21 mouse cellular contexts compared by ENCODE assay signal in the genomic region with DNA sequence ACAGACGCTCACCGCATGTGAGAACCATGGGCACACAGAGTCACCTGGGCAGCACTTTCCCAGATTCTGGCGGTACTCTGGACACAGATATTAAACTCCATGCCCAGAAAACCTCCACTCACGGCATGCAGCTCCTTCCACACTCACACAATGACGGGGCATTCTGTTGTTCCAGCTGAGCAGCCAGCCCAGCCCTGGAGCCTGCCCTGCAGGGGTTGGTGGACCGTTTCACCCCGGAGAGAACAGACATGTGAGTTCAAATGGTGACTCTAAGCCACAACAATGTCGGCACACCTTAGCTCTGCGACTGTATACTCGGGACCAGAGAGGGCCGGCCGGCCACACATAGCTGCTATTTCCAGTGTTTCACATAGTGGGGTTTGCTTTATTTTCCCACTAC.
DNase-seq lines count a peak whose midpoint lies in the region; ATAC-seq and TF ChIP-seq lines count a peak whose summit lies in the region.
"Had no signal": no experiment of that assay in that cellular context is flagged by ENCODE, and none has a peak within 500 bp of the region (broad histone marks: within the 10 kb centered on the region; RNA-seq: fewer than 3 reads in every experiment).

No protein-coding gene starts in this region.

- no peaks in the 10 kb centered on the region for H3K36me3 ChIP-seq in heart, embryonic 11.5 days (ENCODE audit: control insufficient read depth, insufficient read depth, low read length)
- no peaks in the 10 kb centered on the region for H3K36me3 ChIP-seq in kidney, postnatal 0 days (ENCODE audit: insufficient read depth, low read length)
- H3K36me3 ChIP-seq in midbrain, embryonic 16.5 days (ENCODE audit: control insufficient read depth, insufficient read depth, low read length): no peaks in the 10 kb centered on the region
- H3K36me3 ChIP-seq: embryonic facial prominence, embryonic 12.5 days; hindbrain, embryonic 10.5 days; liver, embryonic 12.5 days had no signal

- no peak overlapping the region for H3K4me2 ChIP-seq in heart, embryonic 11.5 days
- H3K4me2 ChIP-seq in kidney, postnatal 0 days (ENCODE audit: low read length): no peak overlapping the region
- H3K4me2 ChIP-seq in midbrain, embryonic 16.5 days (ENCODE audit: low read length): no peak overlapping the region
- H3K4me2 ChIP-seq: embryonic facial prominence, embryonic 12.5 days; forebrain, embryonic 13.5 days; liver, embryonic 12.5 days; lung, embryonic 14.5 days had no signal

- H3K27me3 ChIP-seq in heart, embryonic 11.5 days (ENCODE audit: control insufficient read depth, insufficient read depth, low read length): no peaks in the 10 kb centered on the region
- no peaks in the 10 kb centered on the region; the same call in 1 of the 2 replicates for H3K27me3 ChIP-seq in kidney, postnatal 0 days (ENCODE audit: insufficient read depth, low read length)
- H3K27me3 ChIP-seq in midbrain, embryonic 16.5 days (ENCODE audit: control insufficient read depth, insufficient read depth, low read depth, low read length): no peaks in the 10 kb centered on the region
- H3K27me3 ChIP-seq: embryonic facial prominence, embryonic 12.5 days had no signal

- no peaks in the 10 kb centered on the region for H3K9me3 ChIP-seq in heart, embryonic 11.5 days (replicated peaks; ENCODE audit: control insufficient read depth, low read length)
- no peaks in the 10 kb centered on the region for H3K9me3 ChIP-seq in kidney, postnatal 0 days (replicated peaks; ENCODE audit: low read length)
- no peaks in the 10 kb centered on the region for H3K9me3 ChIP-seq in midbrain, embryonic 16.5 days (replicated peaks; ENCODE audit: control insufficient read depth, low read length, poor library complexity, severe bottlenecking)
- H3K9me3 ChIP-seq: embryonic facial prominence, embryonic 12.5 days; forebrain, embryonic 13.5 days; hindbrain, embryonic 10.5 days; liver, embryonic 12.5 days had no signal

- H3K4me1 ChIP-seq in heart, embryonic 11.5 days (ENCODE audit: control insufficient read depth, insufficient read depth, low read length): peaks cover 61% of the 10 kb centered on the region
- peaks cover under 1% of the 10 kb centered on the region for H3K4me1 ChIP-seq in kidney, postnatal 0 days (replicated peaks; ENCODE audit: insufficient read depth, low read length)
- peaks cover 2% of the 10 kb centered on the region; the same call in 1 of the 2 replicates for H3K4me1 ChIP-seq in midbrain, embryonic 16.5 days (ENCODE audit: control insufficient read depth, insufficient read depth, low read length)

- peak overlapping the region; percentile 3; the same call in 1 of the 2 replicates for H3K9ac ChIP-seq in heart, embryonic 11.5 days (ENCODE audit: low read depth, low read length)
- H3K9ac ChIP-seq in kidney, postnatal 0 days (ENCODE audit: low read depth, low read length): no peak overlapping the region
- no peak overlapping the region for H3K9ac ChIP-seq in midbrain, embryonic 16.5 days (ENCODE audit: low read depth, low read length)
- H3K9ac ChIP-seq: embryonic facial prominence, embryonic 12.5 days; forebrain, embryonic 13.5 days; liver, embryonic 12.5 days; lung, embryonic 14.5 days had no signal

- peak overlapping the region; percentile 81 for H3K27ac ChIP-seq in heart, embryonic 11.5 days (ENCODE audit: low read depth, low read length)
- no peak overlapping the region for H3K27ac ChIP-seq in kidney, postnatal 0 days
- no peak overlapping the region for H3K27ac ChIP-seq in midbrain, embryonic 16.5 days (ENCODE audit: low read length)
- H3K27ac ChIP-seq: embryonic facial prominence, embryonic 12.5 days; forebrain, embryonic 13.5 days; hindbrain, postnatal 0 days; liver, embryonic 12.5 days had no signal

- no peak for DNase-seq in heart, adult 9 months (ENCODE audit: low spot score in 2 of 2)
- DNase-seq in kidney, adult 11 months: peak; percentile 19
- DNase-seq in kidney, adult 18-20 months: no peak
- DNase-seq in kidney, postnatal 0 days (ENCODE audit: low spot score): no peak
- no peak for DNase-seq in adrenal gland, postnatal 10 days
- DNase-seq: B cell, adult 2 months; cerebellum, adult 9-10 months; gastrocnemius, postnatal 25 days; layer of hippocampus, adult 9-11 months; lung, postnatal 36 days; thymus, adult 2 months had no signal

- WGBS in heart, embryonic 11.5 days (ENCODE audit: insufficient replicate concordance): 75% methylated on average over 12 of the region's 12 CpGs
- 67% methylated on average over 12 of the region's 12 CpGs for WGBS in kidney, postnatal 0 days
- 81% methylated on average over 12 of the region's 12 CpGs for WGBS in midbrain, embryonic 16.5 days

- no peak for TF ChIP-seq CTCF in kidney, postnatal 0 days (IDR thresholded peaks at IDR 0.05; ENCODE audit: low read depth)

- no peak for ATAC-seq in heart, embryonic 11.5 days (replicated peaks; ENCODE audit: insufficient number of reproducible peaks, low FRiP score, low TSS enrichment)
- peak; percentile 70 for ATAC-seq in kidney, postnatal 0 days (replicated peaks; ENCODE audit: low FRiP score, low read depth)
- ATAC-seq in midbrain, embryonic 16.5 days: no peak
- ATAC-seq: forebrain, embryonic 13.5 days; hindbrain, postnatal 0 days; intestine, postnatal 0 days; liver, embryonic 12.5 days had no signal

- H3K4me3 ChIP-seq in heart, embryonic 11.5 days (ENCODE audit: low read depth, low read length): no peak overlapping the region
- no peak overlapping the region for H3K4me3 ChIP-seq in kidney, postnatal 0 days (replicated peaks; ENCODE audit: low read depth, low read length)
- no peak overlapping the region for H3K4me3 ChIP-seq in midbrain, embryonic 16.5 days (ENCODE audit: low read depth, low read length)
- H3K4me3 ChIP-seq: embryonic facial prominence, embryonic 12.5 days; erythroblast, embryonic 14.5 days; forebrain, embryonic 13.5 days; hindbrain, embryonic 10.5 days; liver, embryonic 12.5 days had no signal
